In genomic region chr16:90290962-90291361, GRCm38 (mm10) we compare ENCODE assay signal across 18 mouse cellular contexts. TPM values are rescaled to one million over a fixed set of nuclear protein-coding genes. Genes with fewer than 3 reads are reported as not detected.
DNase-seq lines count a peak whose midpoint lies in the region; ATAC-seq and TF ChIP-seq lines count a peak whose summit lies in the region.
"Had no signal": no experiment of that assay in that cellular context is flagged by ENCODE, and none has a peak within 500 bp of the region (broad histone marks: within the 10 kb centered on the region; RNA-seq: fewer than 3 reads in every experiment).

No protein-coding gene starts in this region.

- no peak for TF ChIP-seq POLR2A in heart, adult 2 months (IDR thresholded peaks at IDR 0.05; ENCODE audit: insufficient read depth, low read depth, low read length)

- DNase-seq in heart, adult 2 months, result no peak
- no peak for DNase-seq in liver, embryonic 13.5 days
- DNase-seq in liver, result no peak
- peak; percentile 59 for DNase-seq in ES-CJ7 (ENCODE audit: low read depth, low spot score)
- DNase-seq in adrenal gland, postnatal 36 days, result no peak
- DNase-seq: adrenal gland, postnatal 10 days; cerebellum, postnatal 10 days; embryo, embryonic 11 days; gastrocnemius, postnatal 25 days; right cerebral cortex, postnatal 25 days had no signal

- H3K36me3 ChIP-seq in heart, embryonic 11.5 days (ENCODE audit: control insufficient read depth, insufficient read depth, low read length), result no peaks in the 10 kb centered on the region
- no peaks in the 10 kb centered on the region for H3K36me3 ChIP-seq in heart, adult 2 months (ENCODE audit: control insufficient read depth, insufficient read depth, low read length)
- no peaks in the 10 kb centered on the region for H3K36me3 ChIP-seq in liver, embryonic 13.5 days
- no peaks in the 10 kb centered on the region for H3K36me3 ChIP-seq in stomach, embryonic 14.5 days (ENCODE audit: control insufficient read depth, insufficient read depth, low read length)
- H3K36me3 ChIP-seq: forebrain, embryonic 12.5 days; kidney, embryonic 15.5 days; limb, embryonic 13.5 days; neural tube, embryonic 12.5 days had no signal

- intact Hi-C loops in heart, adult 2 months (cut with DNase I), result no loop called here

- WGBS in heart, embryonic 11.5 days (ENCODE audit: insufficient replicate concordance), result 50% methylated on average over 9 of the region's 9 CpGs
- 53% methylated on average over 9 of the region's 9 CpGs for WGBS in heart, adult 2 months
- WGBS in liver, embryonic 13.5 days (ENCODE audit: insufficient replicate concordance), result 43% methylated on average over 9 of the region's 9 CpGs
- WGBS in stomach, embryonic 14.5 days, result 46% methylated on average over 9 of the region's 9 CpGs

- no peaks in the 10 kb centered on the region for H3K9me3 ChIP-seq in heart, embryonic 11.5 days (replicated peaks; ENCODE audit: control insufficient read depth, low read length)
- no peaks in the 10 kb centered on the region for H3K9me3 ChIP-seq in liver, embryonic 13.5 days (replicated peaks)
- no peaks in the 10 kb centered on the region for H3K9me3 ChIP-seq in stomach, embryonic 14.5 days (ENCODE audit: control insufficient read depth, low read depth, low read length)
- H3K9me3 ChIP-seq: forebrain, embryonic 12.5 days; kidney, embryonic 15.5 days; limb, embryonic 13.5 days; neural tube, embryonic 12.5 days had no signal

- H3K27ac ChIP-seq in heart, embryonic 11.5 days (ENCODE audit: low read depth, low read length), result no peak overlapping the region
- H3K27ac ChIP-seq in heart, adult 2 months, result no peak overlapping the region
- no peak overlapping the region for H3K27ac ChIP-seq in liver, embryonic 13.5 days
- no peak overlapping the region for H3K27ac ChIP-seq in stomach, embryonic 14.5 days (ENCODE audit: low read length)
- H3K27ac ChIP-seq: forebrain, embryonic 12.5 days; kidney, embryonic 15.5 days; left cerebral cortex, adult 2 months; limb, embryonic 13.5 days; neural tube, embryonic 12.5 days had no signal

- no peak for TF ChIP-seq EP300 in heart, adult 2 months (IDR thresholded peaks at IDR 0.05; ENCODE audit: insufficient read depth, low read depth, low read length)

- no peaks in the 10 kb centered on the region for H3K4me1 ChIP-seq in heart, embryonic 11.5 days (ENCODE audit: control insufficient read depth, insufficient read depth, low read length)
- H3K4me1 ChIP-seq in heart, adult 2 months (ENCODE audit: control insufficient read depth, insufficient read depth, low read length), result no peaks in the 10 kb centered on the region
- peaks cover 8% of the 10 kb centered on the region for H3K4me1 ChIP-seq in liver, embryonic 13.5 days (replicated peaks)
- no peaks in the 10 kb centered on the region for H3K4me1 ChIP-seq in stomach, embryonic 14.5 days (ENCODE audit: control insufficient read depth, insufficient read depth, low read length)
- H3K4me1 ChIP-seq: forebrain, embryonic 12.5 days; kidney, embryonic 15.5 days; neural tube, embryonic 12.5 days had no signal

- no peaks in the 10 kb centered on the region for H3K27me3 ChIP-seq in heart, embryonic 11.5 days (ENCODE audit: control insufficient read depth, insufficient read depth, low read length)
- H3K27me3 ChIP-seq in heart, adult 2 months (ENCODE audit: control insufficient read depth, insufficient read depth, low read length), result no peaks in the 10 kb centered on the region
- no peaks in the 10 kb centered on the region for H3K27me3 ChIP-seq in liver, embryonic 13.5 days
- no peaks in the 10 kb centered on the region for H3K27me3 ChIP-seq in stomach, embryonic 14.5 days (ENCODE audit: control insufficient read depth, insufficient read depth, low read length)
- H3K27me3 ChIP-seq: forebrain, embryonic 12.5 days; kidney, embryonic 15.5 days; limb, embryonic 13.5 days; neural tube, embryonic 12.5 days had no signal

- H3K9ac ChIP-seq in heart, embryonic 11.5 days (ENCODE audit: low read depth, low read length), result no peak overlapping the region
- H3K9ac ChIP-seq in heart, adult 2 months (ENCODE audit: low read depth, low read length), result no peak overlapping the region
- H3K9ac ChIP-seq in liver, embryonic 13.5 days, result no peak overlapping the region
- no peak overlapping the region for H3K9ac ChIP-seq in stomach, embryonic 14.5 days (replicated peaks; ENCODE audit: low read depth, low read length)
- H3K9ac ChIP-seq: forebrain, embryonic 12.5 days; kidney, embryonic 15.5 days; limb, embryonic 13.5 days; neural tube, embryonic 12.5 days had no signal

- H3K79me2 ChIP-seq in heart, adult 2 months (replicated peaks; ENCODE audit: control insufficient read depth, insufficient read depth, low read length), result no peaks in the 10 kb centered on the region

- no peak overlapping the region for H3K4me3 ChIP-seq in heart, embryonic 11.5 days (ENCODE audit: low read depth, low read length)
- H3K4me3 ChIP-seq in heart, adult 2 months, result no peak overlapping the region
- no peak overlapping the region for H3K4me3 ChIP-seq in liver, embryonic 13.5 days (replicated peaks)
- H3K4me3 ChIP-seq in stomach, embryonic 14.5 days (ENCODE audit: low read depth, low read length), result no peak overlapping the region
- H3K4me3 ChIP-seq: forebrain, embryonic 12.5 days; kidney, embryonic 15.5 days; left cerebral cortex, adult 2 months; limb, embryonic 13.5 days; neural tube, embryonic 12.5 days had no signal

- peak overlapping the region; percentile 2; the same call in 1 of the 2 replicates for H3K4me2 ChIP-seq in heart, embryonic 11.5 days
- 0 out of 2 replicates have a peak overlapping the region, but pooled peaks have one; percentile 10 for H3K4me2 ChIP-seq in liver, embryonic 13.5 days
- H3K4me2 ChIP-seq in stomach, embryonic 14.5 days (replicated peaks; ENCODE audit: low read depth, low read length), result 0 out of 2 replicates have a peak overlapping the region, but pooled peaks have one; percentile 10
- H3K4me2 ChIP-seq: forebrain, embryonic 12.5 days; kidney, embryonic 15.5 days; limb, embryonic 13.5 days; neural tube, embryonic 12.5 days had no signal

- no peak for ATAC-seq in heart, embryonic 11.5 days (replicated peaks; ENCODE audit: insufficient number of reproducible peaks, low FRiP score, low TSS enrichment)
- ATAC-seq in liver, embryonic 13.5 days (ENCODE audit: low read depth), result no peak
- ATAC-seq in stomach, embryonic 14.5 days (ENCODE audit: insufficient number of reproducible peaks, insufficient read depth, low FRiP score, low read depth), result 0 out of 2 replicates have a peak, but pooled peaks have one; percentile 14
- ATAC-seq in cerebellum, adult (ENCODE audit: insufficient number of reproducible peaks, low FRiP score, low TSS enrichment), result no peak

- no peak for TF ChIP-seq CTCF in heart, adult 2 months (IDR thresholded peaks at IDR 0.05)

RNA-seq across cellular contexts. Expression of gene Scaf4, which starts 6.7 kb away (rescaled TPM):
- polyA plus RNA-seq in heart, embryonic 11.5 days (2014; fragmentation: Nextera tagmentation; extraction: Ambion mirVana), result 20.1 and 22.0 TPM in 2 replicates
- total RNA-seq in heart, adult 2 months (2021), result 10 to 100 TPM; 17.8 to 18.8 TPM
- polyA plus RNA-seq in heart, adult 2 months (2012; rRNA removed), result 19.9 and 20.1 TPM in 2 replicates
- polyA plus RNA-seq in liver, embryonic 13.5 days (2015; fragmentation: Nextera tagmentation; extraction: Ambion mirVana), result 9.8 and 13.0 TPM in 2 replicates
- polyA plus RNA-seq in stomach, embryonic 14.5 days (2014; fragmentation: Nextera tagmentation; extraction: Ambion mirVana), result 27.1 and 30.0 TPM in 2 replicates
- 10 to 100 TPM; 38.3 to 46.0 TPM for total RNA-seq in adrenal gland, postnatal 36 days (2021)
